Mouse (Mus musculus) brown adipose tissue, adult 24 weeks (tissue): Measurements from ENCODE around the gene Wapl. TPM values are rescaled to one million over a fixed set of nuclear protein-coding genes. Genes with fewer than 3 reads are reported as not detected.

Source experiments
- H3K27ac ChIP-seq: fragments of 200-500 bp; replicated peaks from 2 replicates; pipeline ENCODE4 v1.5.1; 2012; ENCODE audit warnings: low read depth, mild to moderate bottlenecking, low read length
- H3K4me1 ChIP-seq: fragments of 200-500 bp; 2 replicates; pipeline ENCODE4 v1.6.1; 2012; ENCODE audit warnings: low read length, mixed read lengths; ENCODE audit not compliant: control insufficient read depth, insufficient read depth, insufficient read length
- H3K4me3 ChIP-seq: fragments of 200-500 bp; 2 replicates; pipeline ENCODE4 v1.5.1; 2012; ENCODE audit warnings: low read depth, mild to moderate bottlenecking, low read length, moderate library complexity; ENCODE audit not compliant: insufficient read depth
- polyA plus RNA-seq: library from polyadenylated mRNA; stranded (reverse); fragments of >200 nt; gene quantifications from 2 replicates; pipeline ENCODE4 v1.2.4, GENCODE M21; 2012; ENCODE audit not compliant: missing spikeins, insufficient read depth, insufficient read length

The Wapl gene
- polyA plus RNA-seq, 1 experiment = 39.0 TPM

GRCm38 (mm10) chr14:34776719-34777385 is 103.1 kb downstream of the Wapl start:
- no peak overlapping the region for H3K4me3 ChIP-seq
- H3K4me1 ChIP-seq = no peaks in the 10 kb centered on the region
- no peak overlapping the region for H3K27ac ChIP-seq

- Histone ChIP-seq H3K4me3 (no peak overlapping the region), H3K27ac (no peak overlapping the region), H3K4me1 (no peaks in the 10 kb centered on the region)
Measured at GRCm38 (mm10) chr14:34777810-34778209, 104.1 kb downstream of the Wapl start.

GRCm38 (mm10) chr14:34778760-34779159 is 105.0 kb downstream of the Wapl start:
- no peaks in the 10 kb centered on the region for H3K4me1 ChIP-seq
- no peak overlapping the region for H3K27ac ChIP-seq
- no peak overlapping the region for H3K4me3 ChIP-seq

- H3K27ac ChIP-seq = no peak overlapping the region
- no peaks in the 10 kb centered on the region for H3K4me1 ChIP-seq
- no peak overlapping the region for H3K4me3 ChIP-seq
Measured at GRCm38 (mm10) chr14:34793406-34794037, 119.8 kb downstream of the Wapl start.

Other genes starting within 250 kb of the Wapl start
- gene Bmpr1a, start 170.6 kb upstream of the Wapl start, polyA plus RNA-seq = 20.5 and 21.8 TPM in 2 replicates
- gene 9230112D13Rik, start 151.1 kb upstream of the Wapl start, polyA plus RNA-seq = not detected in 2 replicates
- 12.4 and 28.6 TPM in 2 replicates for gene Ldb3, start 85.2 kb upstream of the Wapl start, polyA plus RNA-seq
- not detected in 2 replicates for gene Opn4, start 73.8 kb upstream of the Wapl start, polyA plus RNA-seq
- gene Grid1, start 146.2 kb downstream of the Wapl start, polyA plus RNA-seq = not detected in 2 replicates